Mouse (Mus musculus) heart, adult 2 months (tissue): ENCODE measurements around the gene Gpr132. TPM values are rescaled to one million over a fixed set of nuclear protein-coding genes. Genes with fewer than 3 reads are reported as not detected.

ENCODE experiments used
- DNase-seq, 2 experiments: peaks; one replicate each; pipeline ENCODE4 v3.0.0; 2021
- H3K27ac ChIP-seq: fragments of 200-600 bp; 2 replicates; pipeline ENCODE4 v1.8.1; 2022
- H3K27me3 ChIP-seq: fragments of 200-500 bp; 2 replicates; pipeline ENCODE4 v1.6.1; 2012; ENCODE audit warnings: mild to moderate bottlenecking, low read length, inconsistent platforms, mixed read lengths; ENCODE audit not compliant: control insufficient read depth, insufficient read depth
- H3K36me3 ChIP-seq: fragments of 200-500 bp; 2 replicates; pipeline ENCODE4 v1.6.1; 2012; ENCODE audit warnings: low read length, inconsistent platforms; ENCODE audit not compliant: control insufficient read depth, insufficient read depth
- H3K4me1 ChIP-seq: fragments of 200-500 bp; 2 replicates; pipeline ENCODE4 v1.6.1; 2011; ENCODE audit warnings: low read length; ENCODE audit not compliant: control insufficient read depth, insufficient read depth
- H3K4me3 ChIP-seq: fragments of 200-600 bp; 2 replicates; pipeline ENCODE4 v1.8.1; 2022
- H3K79me2 ChIP-seq: fragments of 200-500 bp; replicated peaks from 2 replicates; pipeline ENCODE4 v1.6.1; 2012; ENCODE audit warnings: mild to moderate bottlenecking, inconsistent platforms, low read length, moderate library complexity, mixed read lengths; ENCODE audit not compliant: control insufficient read depth, insufficient read depth
- H3K9ac ChIP-seq: fragments of 200-500 bp; 2 replicates; pipeline ENCODE4 v1.6.1; 2012; ENCODE audit warnings: low read depth, mild to moderate bottlenecking, control low read depth, inconsistent platforms, low read length, mixed read lengths
- CTCF ChIP-seq: fragments of 200-600 bp; IDR thresholded peaks from 2 replicates; pipeline ENCODE4 v1.8.1; 2022; ENCODE audit warnings: antibody characterized with exemption, mild to moderate bottlenecking, moderate library complexity
- EP300 ChIP-seq: fragments of 200-500 bp; IDR thresholded peaks from 2 replicates; pipeline ENCODE4 v1.6.1; 2011; ENCODE audit warnings: low read depth, low read length, control low read depth; ENCODE audit not compliant: insufficient read depth
- POLR2A ChIP-seq: fragments of 200-500 bp; IDR thresholded peaks from 2 replicates; pipeline ENCODE4 v1.6.1; 2011; ENCODE audit warnings: mild to moderate bottlenecking, low read depth, low read length, control low read depth; ENCODE audit not compliant: insufficient read depth
- WGBS: fragments of 180-500 bp; shearing (Covaris S2); methylation state at CpG from one replicate; pipeline ENCODE4 v1.1.7; 2018; 5-methylcytosine and 5-hydroxymethylcytosine counted together
- intact Hi-C: fragments of 180-260 bp; cut with DNase I; formaldehyde crosslinking; loops from one replicate; pipeline ENCODE4 v1.15.1; 2025
- long read RNA-seq: library from polyadenylated mRNA; stranded (forward); transcript quantifications from one replicate; pipeline ENCODE4 v2.0.0, GENCODE M21; 2021
- polyA plus RNA-seq: library from polyadenylated mRNA; depleted of rRNA; stranded (reverse); fragments of >200 nt; gene quantifications from 2 replicates; pipeline ENCODE4 v1.2.3, GENCODE M21; 2012; rRNA removed
- total RNA-seq, 2 experiments: library from RNA; stranded (reverse); gene quantifications; 2 replicates each; pipeline ENCODE4 v1.2.3; 2021

Gpr132 gene
- total RNA-seq (under 1 TPM; 0.29 to 0.36 TPM), polyA plus RNA-seq (1.00 and 2.0 TPM in 2 replicates)
- long read RNA-seq: 0 reads

DNA sequence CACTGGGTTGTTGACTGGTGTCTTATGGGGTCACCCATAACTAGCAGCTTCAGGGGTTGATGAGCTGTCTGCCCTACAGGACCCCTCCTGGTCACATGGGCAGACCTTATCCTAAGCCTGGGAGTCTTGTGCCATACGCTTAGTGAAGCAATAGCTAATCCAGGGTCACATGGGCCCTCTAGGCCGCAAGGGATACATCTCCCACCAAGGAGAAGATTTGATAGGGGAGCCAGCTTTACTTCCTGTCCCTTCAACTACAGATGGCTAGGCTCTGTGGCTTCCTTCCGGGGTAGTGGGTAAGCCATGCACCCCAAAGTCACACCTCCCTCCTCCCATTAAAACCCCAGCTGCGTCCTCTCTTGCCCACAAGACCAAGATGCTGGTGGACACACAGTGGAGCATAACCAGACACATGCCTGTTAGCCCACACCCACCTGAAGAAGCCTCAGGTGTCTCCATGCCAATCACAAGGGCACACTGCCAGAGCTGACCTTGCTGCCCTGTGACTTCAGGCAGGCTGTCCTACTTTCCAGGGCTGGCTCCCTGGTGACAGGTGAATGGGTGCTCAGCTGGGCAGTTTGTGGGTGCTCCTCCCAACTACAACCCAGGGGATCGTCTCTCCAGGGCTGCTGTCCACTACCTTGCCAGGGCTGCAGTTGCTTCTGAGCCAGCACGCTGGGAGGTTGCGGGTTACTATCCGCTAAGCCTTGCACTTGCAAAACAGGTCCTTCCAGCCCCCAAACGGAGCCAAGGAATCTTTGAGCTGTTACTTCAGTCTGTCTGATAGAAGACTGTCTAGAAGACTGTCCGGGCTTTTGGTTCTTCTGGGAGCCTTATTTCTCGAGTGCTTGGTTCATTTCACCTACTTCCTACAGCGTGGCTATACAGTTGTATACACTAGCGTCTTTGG lies at the start of gene Gpr132:
Gpr132 (minus strand) TSS at position 51 of the 910 bp plus-strand sequence.
- H3K79me2 ChIP-seq: no peaks in the 10 kb centered on the region
- H3K9ac ChIP-seq: no peak within 1 kb of the TSS
- TF ChIP-seq EP300 (no peak), CTCF (no peak), POLR2A (no peak)
- H3K27ac ChIP-seq: no peak within 1 kb of the TSS
- WGBS: 73% methylated on average over 13 of the region's 13 CpGs
- H3K36me3 ChIP-seq: no peaks in the 10 kb centered on the region
- H3K4me1 ChIP-seq: peaks cover 3% of the 10 kb centered on the region; the same call in 1 of the 2 replicates
- H3K27me3 ChIP-seq: no peaks in the 10 kb centered on the region
- intact Hi-C loops: no loop called here
- DNase-seq: no peak
- H3K4me3 ChIP-seq: no peak within 1 kb of the TSS

DNA sequence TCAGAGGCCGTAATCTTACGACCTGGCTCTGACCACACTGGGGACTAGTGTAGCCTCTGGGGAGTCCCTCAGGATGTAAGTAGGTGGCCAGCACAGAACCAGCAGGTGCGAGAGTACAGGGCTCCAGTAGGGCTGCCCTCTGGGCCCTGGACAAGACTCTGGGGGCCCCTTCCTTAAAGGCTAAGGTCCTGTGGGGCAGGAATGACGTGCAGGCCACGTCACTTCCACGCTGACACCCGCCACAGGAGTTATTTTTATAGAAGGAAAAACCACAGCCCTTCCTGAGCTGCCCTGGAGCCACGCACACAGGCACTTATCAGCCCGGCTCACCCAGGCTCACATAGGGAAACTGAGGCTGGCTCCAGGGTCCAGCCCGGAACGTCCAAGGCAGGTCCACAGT lies 49.5 kb upstream of the Gpr132 start:
- Histone ChIP-seq H3K9ac (peak overlapping the region; percentile 32), H3K79me2 (no peaks in the 10 kb centered on the region), H3K4me1 (peaks cover 15% of the 10 kb centered on the region), H3K36me3 (no peaks in the 10 kb centered on the region), H3K4me3 (peak overlapping the region; percentile 37), H3K27me3 (no peaks in the 10 kb centered on the region), H3K27ac (peak overlapping the region; percentile 95)
- peak; percentile 66 for TF ChIP-seq POLR2A
- no peak for TF ChIP-seq CTCF
- no peak for TF ChIP-seq EP300
- intact Hi-C loops: loop anchor here (1.0 to 2.0 kb wide), 3 partner anchors 23 to 225 kb away; no protein-coding TSS in a partner anchor
- DNase-seq: peak; percentile 72 to 73
- 40% methylated on average over 11 of the region's 11 CpGs for WGBS

DNA sequence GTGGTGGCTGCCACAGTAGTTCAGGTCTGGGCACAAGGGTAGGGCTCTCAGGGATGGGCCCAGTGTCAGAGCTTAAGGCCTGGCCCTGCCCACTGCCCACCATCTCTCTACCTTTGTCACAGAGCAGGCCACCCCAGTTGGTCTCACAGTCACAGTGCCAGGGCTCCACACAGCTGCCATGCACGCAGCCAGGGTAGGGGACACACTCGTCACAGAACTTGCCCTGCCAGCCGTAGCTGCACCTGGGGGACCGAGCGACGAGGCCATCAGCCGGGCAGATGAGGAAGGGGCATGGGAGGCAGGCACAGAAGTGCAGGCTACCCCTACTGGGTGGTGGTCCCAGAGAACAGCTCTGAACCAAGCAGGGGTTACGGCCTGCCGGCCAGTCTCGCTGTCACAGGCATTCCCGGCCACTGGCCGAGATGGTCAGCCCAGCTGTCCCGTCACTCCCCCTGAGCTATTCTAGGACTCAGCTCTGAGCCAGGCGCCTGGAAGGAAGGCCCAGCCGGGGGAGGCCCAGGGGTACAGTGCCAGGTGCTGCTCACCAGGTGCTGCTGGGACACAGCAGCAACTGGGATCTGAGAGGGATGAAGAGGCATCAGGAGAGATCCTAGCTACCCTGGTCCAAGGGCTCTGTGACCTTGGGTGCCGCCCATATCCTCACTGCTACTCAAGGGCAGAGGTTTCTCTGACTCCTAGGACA lies 48.8 kb upstream of the Gpr132 start:
- H3K4me1 ChIP-seq: peaks cover 13% of the 10 kb centered on the region; the same call in 1 of the 2 replicates
- WGBS: 40% methylated on average over 16 of the region's 16 CpGs
- peak overlapping the region; percentile 95 for H3K27ac ChIP-seq
- intact Hi-C loops: loop anchor here (1.0 to 2.0 kb wide), 3 partner anchors 22 to 225 kb away; no protein-coding TSS in a partner anchor
- DNase-seq: peak; percentile 75 to 77
- no peaks in the 10 kb centered on the region for H3K79me2 ChIP-seq
- peak overlapping the region; percentile 71 for H3K9ac ChIP-seq
- TF ChIP-seq CTCF: 0 out of 2 replicates have a peak, but pooled peaks have one; percentile 8
- TF ChIP-seq EP300: no peak
- no peak for TF ChIP-seq POLR2A
- H3K27me3 ChIP-seq: no peaks in the 10 kb centered on the region
- no peaks in the 10 kb centered on the region for H3K36me3 ChIP-seq
- peak overlapping the region; percentile 32 for H3K4me3 ChIP-seq

DNA sequence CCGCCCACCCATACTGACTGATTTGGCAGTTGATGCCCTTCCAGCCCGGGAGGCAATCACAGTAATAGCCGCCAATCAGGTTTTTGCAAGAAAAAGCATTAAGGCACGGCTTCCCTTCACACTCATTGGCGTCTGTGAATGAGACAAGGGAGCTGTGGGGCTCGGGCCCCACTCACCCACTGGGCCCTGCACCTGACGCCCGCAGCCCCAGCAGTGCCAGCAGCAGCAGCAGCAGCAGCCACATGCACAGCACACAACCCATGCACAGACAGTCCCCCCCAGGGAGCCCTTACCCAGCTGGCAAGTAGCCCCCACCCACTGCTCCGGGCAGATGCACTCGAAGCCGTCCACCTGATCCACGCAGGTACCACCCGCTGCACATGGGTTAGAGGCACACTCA lies 47.6 kb upstream of the Gpr132 start:
- Histone ChIP-seq H3K36me3 (no peaks in the 10 kb centered on the region), H3K27ac (no peak overlapping the region), H3K79me2 (no peaks in the 10 kb centered on the region), H3K9ac (no peak overlapping the region), H3K27me3 (no peaks in the 10 kb centered on the region), H3K4me3 (no peak overlapping the region), H3K4me1 (peaks cover 13% of the 10 kb centered on the region; the same call in 1 of the 2 replicates)
- intact Hi-C loops: no loop called here
- 85% methylated on average over 13 of the region's 13 CpGs for WGBS
- TF ChIP-seq CTCF (no peak), POLR2A (no peak), EP300 (no peak)
- DNase-seq: no peak

DNA sequence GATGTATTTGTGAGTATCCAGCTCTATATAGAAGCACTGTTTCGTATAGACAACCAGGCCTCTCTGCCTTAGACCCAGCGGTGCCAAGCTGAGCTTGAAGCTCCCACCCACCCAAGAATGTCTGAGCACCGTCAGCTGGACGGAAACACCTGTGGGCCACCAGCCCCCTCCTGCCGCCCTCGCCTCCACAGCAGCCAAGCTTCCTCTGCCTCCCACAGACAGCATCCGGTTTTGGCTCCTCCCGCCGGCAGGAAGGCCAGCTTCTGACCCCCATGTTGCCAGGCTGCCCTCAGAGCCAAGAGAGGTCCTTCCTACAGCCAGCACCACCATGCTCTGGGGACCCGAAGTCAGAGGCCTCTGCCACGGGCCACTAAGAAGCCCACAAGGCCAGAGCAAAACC lies 46.5 kb upstream of the Gpr132 start:
- H3K27me3 ChIP-seq: no peaks in the 10 kb centered on the region
- 48% methylated on average over 11 of the region's 11 CpGs for whole genome bisulfite sequencing
- no peaks in the 10 kb centered on the region for H3K79me2 ChIP-seq
- peak overlapping the region; percentile 67 for H3K27ac ChIP-seq
- no peak overlapping the region for H3K9ac ChIP-seq
- intact Hi-C loops: no loop called here
- H3K4me3 ChIP-seq: no peak overlapping the region
- peaks cover 13% of the 10 kb centered on the region; the same call in 1 of the 2 replicates for H3K4me1 ChIP-seq
- DNase-seq: peak; percentile 59 to 61
- no peaks in the 10 kb centered on the region for H3K36me3 ChIP-seq
- 0 out of 2 replicates have a peak, but pooled peaks have one; percentile 20 for TF ChIP-seq POLR2A
- TF ChIP-seq EP300: peak; percentile 72
- TF ChIP-seq CTCF: no peak
